Mouse (Mus musculus) spleen, adult 2 months (tissue): ENCODE results near the gene Ubald2. TPM values are rescaled to one million over a fixed set of nuclear protein-coding genes. Genes with fewer than 3 reads are reported as not detected.

Experiments used
- DNase-seq, 2 experiments: peaks; one replicate each; pipeline versions ENCODE4 v3.0.0 to v3.0.0-alpha.2; 2012 to 2021; ENCODE audit warnings: low spot score in 2 of 2, low read depth in 1 of 2
- H3K27ac ChIP-seq: fragments of 200-500 bp; 2 replicates; pipeline ENCODE4 v1.5.1; 2012; ENCODE audit warnings: low read length, inconsistent platforms; ENCODE audit not compliant: insufficient read depth
- H3K27me3 ChIP-seq: fragments of 200-500 bp; 2 replicates; pipeline ENCODE4 v1.6.1; 2012; ENCODE audit warnings: mild to moderate bottlenecking, moderate library complexity, low read length, inconsistent platforms; ENCODE audit not compliant: control insufficient read depth, insufficient read depth
- H3K36me3 ChIP-seq: fragments of 200-500 bp; 2 replicates; pipeline ENCODE4 v1.6.1; 2012; ENCODE audit warnings: mild to moderate bottlenecking, low read length, inconsistent platforms; ENCODE audit not compliant: control insufficient read depth, insufficient read depth
- H3K4me1 ChIP-seq: fragments of 200-500 bp; 2 replicates; pipeline ENCODE4 v1.6.1; 2011; ENCODE audit warnings: inconsistent platforms; ENCODE audit not compliant: control insufficient read depth, insufficient read depth, insufficient read length
- H3K4me3 ChIP-seq: fragments of 200-500 bp; 2 replicates; pipeline ENCODE4 v1.5.1; 2011; ENCODE audit warnings: mild to moderate bottlenecking, inconsistent platforms; ENCODE audit not compliant: insufficient read depth, insufficient read length; ENCODE audit errors: extremely low read depth
- CTCF ChIP-seq: fragments of 200-500 bp; IDR thresholded peaks from 2 replicates; pipeline ENCODE4 v1.5.1; 2011; ENCODE audit warnings: mild to moderate bottlenecking, inconsistent platforms; ENCODE audit not compliant: insufficient read depth, insufficient read length, insufficient replicate concordance; ENCODE audit errors: extremely low read depth
- POLR2A ChIP-seq: fragments of 200-500 bp; IDR thresholded peaks from 2 replicates; pipeline ENCODE4 v1.6.1; 2011; ENCODE audit warnings: low read depth, low read length, inconsistent platforms
- WGBS: fragments of 180-500 bp; shearing (Covaris S2); methylation state at CpG from one replicate; pipeline ENCODE4 v1.1.7; 2018; 5-methylcytosine and 5-hydroxymethylcytosine counted together
- polyA plus RNA-seq: library from polyadenylated mRNA; depleted of rRNA; stranded (reverse); fragments of >200 nt; gene quantifications from 2 replicates; pipeline ENCODE4 v1.2.3, GENCODE M21; 2012

Ubald2 gene
- polyA plus RNA-seq, 1 experiment, result 152 TPM

DNA sequence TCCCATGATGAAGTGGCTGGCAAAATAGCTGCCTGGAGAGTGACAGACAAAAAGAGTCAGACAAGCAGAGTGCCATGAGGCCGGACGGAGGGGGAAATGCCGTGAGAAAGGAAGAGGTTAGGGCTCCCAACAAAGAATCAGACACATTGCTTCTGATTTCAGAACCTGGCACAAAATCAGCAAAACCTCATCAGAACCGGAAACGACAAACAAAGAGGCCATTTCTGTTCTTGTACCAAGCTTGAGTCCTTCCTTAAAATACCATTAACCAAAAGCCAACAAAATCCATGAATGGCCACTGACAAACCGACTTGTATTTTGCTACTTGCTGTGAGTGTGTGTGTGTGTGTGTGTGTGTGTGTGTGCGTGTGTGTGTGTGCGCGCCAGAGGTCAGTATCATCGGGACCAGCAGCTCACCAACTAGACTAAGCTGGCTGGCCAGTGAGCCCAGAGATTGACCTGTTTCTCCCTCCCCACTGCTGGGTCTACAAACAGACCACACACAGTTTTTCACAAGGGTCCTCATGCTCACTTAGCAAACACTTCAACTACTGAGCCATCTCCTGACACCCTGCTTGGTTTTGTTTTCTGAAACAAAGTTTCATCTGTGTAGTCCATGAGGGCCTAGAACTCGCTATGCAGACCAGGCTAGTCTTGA lies 37.5 kb upstream of the Ubald2 start:
- 90% methylated on average over 11 of the region's 11 CpGs for WGBS
- peaks cover 7% of the 10 kb centered on the region; the same call in 1 of the 2 replicates for H3K4me1 ChIP-seq
- peaks cover 14% of the 10 kb centered on the region for H3K36me3 ChIP-seq
- no peaks in the 10 kb centered on the region for H3K27me3 ChIP-seq
- no peak overlapping the region for H3K27ac ChIP-seq
- TF ChIP-seq CTCF (no peak), POLR2A (no peak)
- no peak overlapping the region for H3K4me3 ChIP-seq
- no peak for DNase-seq

GRCm38 (mm10) chr11:116396934-116397330 lies 37.0 kb upstream of the Ubald2 start:
- no peak overlapping the region for H3K27ac ChIP-seq
- 86% methylated on average over 3 of the region's 3 CpGs for WGBS
- no peak for TF ChIP-seq POLR2A
- TF ChIP-seq CTCF, result no peak
- peaks cover 7% of the 10 kb centered on the region; the same call in 1 of the 2 replicates for H3K4me1 ChIP-seq
- H3K4me3 ChIP-seq, result no peak overlapping the region
- no peak for DNase-seq
- no peaks in the 10 kb centered on the region for H3K27me3 ChIP-seq
- H3K36me3 ChIP-seq, result peaks cover 14% of the 10 kb centered on the region

- TF ChIP-seq POLR2A (no peak), CTCF (no peak)
- peaks cover 7% of the 10 kb centered on the region; the same call in 1 of the 2 replicates for H3K4me1 ChIP-seq
- H3K4me3 ChIP-seq, result no peak overlapping the region
- peaks cover 14% of the 10 kb centered on the region for H3K36me3 ChIP-seq
- DNase-seq, result no peak
- no peak overlapping the region for H3K27ac ChIP-seq
- no peaks in the 10 kb centered on the region for H3K27me3 ChIP-seq
- 37% methylated on average over 8 of the region's 8 CpGs for WGBS
Observed at GRCm38 (mm10) chr11:116397517-116398347, 36.2 kb upstream of the Ubald2 start.

DNA sequence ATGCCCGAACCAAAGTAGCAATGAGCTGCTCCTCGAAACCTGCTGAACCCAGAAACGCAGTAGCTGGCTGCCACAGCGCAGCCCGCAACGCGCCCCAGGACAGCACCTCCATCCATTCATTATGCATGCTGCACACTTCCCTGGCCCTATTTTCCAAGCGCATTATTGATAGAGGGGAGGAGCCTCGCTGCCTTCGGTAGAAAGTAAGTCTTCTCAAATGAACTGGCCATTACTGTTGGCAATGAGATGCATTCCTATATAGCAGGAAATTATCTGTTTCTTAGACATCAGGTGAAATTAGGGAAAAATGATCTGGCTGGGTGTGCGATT lies 35.6 kb upstream of the Ubald2 start:
- H3K27ac ChIP-seq, result no peak overlapping the region
- 89% methylated on average over 11 of the region's 11 CpGs for WGBS
- TF ChIP-seq POLR2A, result no peak
- TF ChIP-seq CTCF, result no peak

GRCm38 (mm10) chr11:116400560-116400959 lies 33.3 kb upstream of the Ubald2 start:
- Histone ChIP-seq H3K27me3 (no peaks in the 10 kb centered on the region), H3K36me3 (peaks cover 8% of the 10 kb centered on the region), H3K27ac (no peak overlapping the region), H3K4me3 (no peak overlapping the region), H3K4me1 (peaks cover 10% of the 10 kb centered on the region)
- no peak for DNase-seq
- TF ChIP-seq POLR2A (no peak), CTCF (no peak)
- WGBS, result 6% methylated on average over 4 of the region's 4 CpGs

More for the DNA sequence above, 35.6 kb upstream of the Ubald2 start:
- Histone ChIP-seq H3K4me1 (peaks cover 7% of the 10 kb centered on the region; the same call in 1 of the 2 replicates), H3K4me3 (no peak overlapping the region), H3K27me3 (no peaks in the 10 kb centered on the region), H3K36me3 (peaks cover 15% of the 10 kb centered on the region)
- no peak for DNase-seq

GRCm38 (mm10) chr11:116405601-116406000 lies 28.3 kb upstream of the Ubald2 start:
- 44% methylated on average over 4 of the region's 4 CpGs for WGBS
- DNase-seq, result no peak
- H3K27ac ChIP-seq, result peak overlapping the region; percentile 70
- peaks cover 1% of the 10 kb centered on the region for H3K36me3 ChIP-seq
- TF ChIP-seq CTCF (no peak), POLR2A (no peak)
- peaks cover 13% of the 10 kb centered on the region for H3K4me1 ChIP-seq
- H3K4me3 ChIP-seq, result no peak overlapping the region
- no peaks in the 10 kb centered on the region for H3K27me3 ChIP-seq

- peak overlapping the region; percentile 72 for H3K27ac ChIP-seq
- WGBS, result 54% methylated on average over 16 of the region's 16 CpGs
Observed at GRCm38 (mm10) chr11:116406231-116406728, 27.6 kb upstream of the Ubald2 start.

More at GRCm38 (mm10) chr11:116406231-116406728, 27.6 kb upstream of the Ubald2 start:
- Histone ChIP-seq H3K27me3 (no peaks in the 10 kb centered on the region), H3K4me3 (peak overlapping the region; percentile 11; the same call in 1 of the 2 replicates), H3K36me3 (peaks cover 1% of the 10 kb centered on the region), H3K4me1 (peaks cover 12% of the 10 kb centered on the region)
- TF ChIP-seq POLR2A (no peak), CTCF (no peak)
- DNase-seq, result peak in 1 of 2 experiments; percentile 53
